Mouse (Mus musculus) bone marrow, adult 2 months (tissue): ENCODE measurements at regions not wholly inside any gene's neighbourhood (a gene's known extent, or its start where the extent isn't known, plus 50 kb on each side); places are given as distances from the start of the nearest gene placed in this dataset.

Experiments used
- H3K27ac ChIP-seq: fragments of 200-500 bp; 2 replicates; pipeline ENCODE4 v1.5.1; 2012; ENCODE audit warnings: low read depth, mild to moderate bottlenecking, control low read depth, inconsistent platforms, low read length; ENCODE audit not compliant: control insufficient read depth, poor library complexity, insufficient read depth
- H3K4me1 ChIP-seq: fragments of 200-500 bp; 2 replicates; pipeline ENCODE4 v1.6.1; 2011; ENCODE audit warnings: low read length; ENCODE audit not compliant: control insufficient read depth, insufficient read depth
- H3K4me3 ChIP-seq: fragments of 200-500 bp; replicated peaks from 2 replicates; pipeline ENCODE3; 2011; ENCODE audit warnings: mild to moderate bottlenecking, low read depth, low read length, control low read depth; ENCODE audit not compliant: control insufficient read depth
- CTCF ChIP-seq: fragments of 200-500 bp; IDR thresholded peaks from 2 replicates; pipeline ENCODE4 v1.5.1; 2011; ENCODE audit warnings: low read length, control low read depth; ENCODE audit not compliant: control insufficient read depth, insufficient read depth
- POLR2A ChIP-seq: fragments of 200-500 bp; IDR thresholded peaks from 2 replicates; pipeline ENCODE4 v1.6.1; 2011; ENCODE audit warnings: low read depth, mild to moderate bottlenecking, control low read depth, low read length, borderline replicate concordance; ENCODE audit not compliant: control insufficient read depth
- WGBS: fragments of 180-500 bp; shearing (Covaris S2); methylation state at CpG from one replicate; pipeline ENCODE4 v1.1.7; 2018; 5-methylcytosine and 5-hydroxymethylcytosine counted together

- no peak overlapping the region for H3K27ac ChIP-seq
- H3K4me1 ChIP-seq = no peaks in the 10 kb centered on the region
- H3K4me3 ChIP-seq = no peak overlapping the region
- WGBS = 91% methylated on average over 10 of the region's 10 CpGs
- TF ChIP-seq CTCF (peak; percentile 31; the same call in 1 of the 2 replicates), POLR2A (no peak)
These were observed 147.1 kb downstream of the Gsdmc2 start for GRCm38 (mm10) chr15:63697831-63698230.

GRCm38 (mm10) chr15:63694150-63694549, 150.8 kb downstream of the Gsdmc2 start:
- TF ChIP-seq CTCF = no peak
- no peak for TF ChIP-seq POLR2A
- Histone ChIP-seq H3K27ac (no peak overlapping the region), H3K4me3 (no peak overlapping the region), H3K4me1 (no peaks in the 10 kb centered on the region)
- 67% methylated on average over 3 of the region's 3 CpGs for WGBS

GRCm38 (mm10) chr15:63693561-63693960, 151.4 kb downstream of the Gsdmc2 start:
- no peak overlapping the region for H3K27ac ChIP-seq
- no peaks in the 10 kb centered on the region for H3K4me1 ChIP-seq
- 55% methylated on average over 2 of the region's 2 CpGs for WGBS
- H3K4me3 ChIP-seq = no peak overlapping the region
- TF ChIP-seq CTCF = no peak

- TF ChIP-seq CTCF (no peak), POLR2A (no peak)
- H3K27ac ChIP-seq = no peak overlapping the region
- H3K4me1 ChIP-seq = no peaks in the 10 kb centered on the region
- WGBS = 56% methylated on average over 9 of the region's 9 CpGs
- no peak overlapping the region for H3K4me3 ChIP-seq
These were observed 152.3 kb downstream of the Gsdmc2 start for GRCm38 (mm10) chr15:63692491-63693295.

GRCm38 (mm10) chr15:63689788-63690575, 155.0 kb downstream of the Gsdmc2 start:
- 82% methylated on average over 5 of the region's 5 CpGs for WGBS
- TF ChIP-seq CTCF (no peak), POLR2A (no peak)
- Histone ChIP-seq H3K27ac (no peak overlapping the region), H3K4me3 (no peak overlapping the region), H3K4me1 (no peaks in the 10 kb centered on the region)

GRCm38 (mm10) chr15:63687852-63688251, 157.1 kb downstream of the Gsdmc2 start:
- H3K4me3 ChIP-seq = no peak overlapping the region
- TF ChIP-seq POLR2A (no peak), CTCF (no peak)
- no peak overlapping the region for H3K27ac ChIP-seq
- 80% methylated on average over 1 of the region's 1 CpGs for WGBS
- H3K4me1 ChIP-seq = no peaks in the 10 kb centered on the region; the same call in 1 of the 2 replicates

GRCm38 (mm10) chr15:63686954-63687562, 157.9 kb downstream of the Gsdmc2 start:
- no peaks in the 10 kb centered on the region; the same call in 1 of the 2 replicates for H3K4me1 ChIP-seq
- TF ChIP-seq CTCF (no peak), POLR2A (no peak)
- no peak overlapping the region for H3K4me3 ChIP-seq
- WGBS = 80% methylated on average over 3 of the region's 3 CpGs
- no peak overlapping the region for H3K27ac ChIP-seq
